Mouse (Mus musculus): ENCODE results near the gene Snd1.

The Snd1 gene

DNA sequence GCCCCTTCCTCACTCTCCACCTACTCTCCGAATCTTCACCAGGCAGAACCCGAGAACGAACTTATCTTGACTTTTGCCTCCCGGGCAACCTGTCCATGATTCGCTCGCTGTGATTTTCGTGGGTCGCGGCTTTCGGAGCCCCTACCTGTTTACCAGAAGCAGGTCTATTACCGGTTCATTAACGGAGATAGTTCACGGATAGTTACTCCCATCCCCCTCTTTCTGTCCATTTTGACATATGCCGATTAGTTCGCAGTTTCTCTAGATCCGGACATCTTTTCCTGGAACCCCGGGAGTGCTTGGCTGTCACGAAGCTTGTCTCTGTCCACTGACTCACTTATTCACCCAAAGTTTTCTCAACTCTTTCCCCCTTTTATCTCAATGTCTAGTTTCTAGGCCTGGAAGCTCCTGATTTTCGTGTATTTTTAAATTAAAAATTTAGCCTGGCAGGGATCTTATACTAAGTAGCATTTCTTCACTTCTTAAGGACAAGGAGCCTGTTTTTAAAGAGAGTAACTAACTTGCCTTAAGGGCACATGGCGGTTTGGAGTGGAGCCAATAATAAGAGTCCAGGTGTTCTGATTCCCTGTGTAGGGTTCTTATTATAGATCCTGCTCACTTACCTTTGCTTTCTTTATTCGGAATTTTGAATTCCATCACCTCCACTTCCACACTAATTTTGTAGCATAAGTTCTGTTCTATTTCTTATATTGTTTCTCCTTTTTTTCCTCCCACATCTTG, 6.0 kb downstream of the Snd1 start:
- in situ Hi-C loops (cut with MboI; ENCODE audit: unreplicated experiment in 2 of 2): loop anchor here (10.0 to 25.0 kb wide), 2 partner anchors 219 to 734 kb away; partner anchors contain the start of gene Impdh1 (in 1 of the 2)

DNA sequence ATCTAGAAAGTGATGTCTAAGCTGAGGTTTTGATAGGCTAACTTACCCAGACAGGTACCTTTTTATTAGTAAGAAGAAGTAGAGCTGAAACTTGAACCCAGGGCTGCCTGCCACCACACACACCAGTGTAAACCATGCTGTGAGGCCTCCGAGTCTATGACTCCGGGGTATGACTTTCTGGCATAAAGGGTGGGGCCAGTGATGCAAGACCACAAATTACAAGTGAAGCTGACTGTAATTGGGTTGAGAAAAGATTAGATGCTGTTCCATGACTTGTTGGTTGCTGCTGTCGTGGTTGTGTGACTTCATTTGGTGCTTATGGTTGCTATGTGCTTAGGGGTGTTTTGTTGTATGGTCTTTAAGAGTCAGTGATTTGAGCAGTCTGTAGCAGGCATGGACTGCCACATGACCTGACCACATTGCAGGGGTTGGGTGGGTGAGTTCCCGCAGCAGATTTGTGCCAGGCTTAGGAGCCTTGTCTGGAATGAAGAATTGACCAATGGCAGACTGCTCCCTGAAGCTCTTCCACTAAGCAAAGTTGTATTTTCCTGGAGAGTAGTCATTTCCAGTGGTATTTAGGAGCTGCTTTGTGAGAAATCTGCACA, 7.9 kb downstream of the Snd1 start:
- in situ Hi-C loops (cut with MboI; ENCODE audit: unreplicated experiment in 2 of 2): loop anchor here (10.0 to 25.0 kb wide), 2 partner anchors 221 to 732 kb away; partner anchors contain the start of gene Impdh1 (in 1 of the 2)

DNA sequence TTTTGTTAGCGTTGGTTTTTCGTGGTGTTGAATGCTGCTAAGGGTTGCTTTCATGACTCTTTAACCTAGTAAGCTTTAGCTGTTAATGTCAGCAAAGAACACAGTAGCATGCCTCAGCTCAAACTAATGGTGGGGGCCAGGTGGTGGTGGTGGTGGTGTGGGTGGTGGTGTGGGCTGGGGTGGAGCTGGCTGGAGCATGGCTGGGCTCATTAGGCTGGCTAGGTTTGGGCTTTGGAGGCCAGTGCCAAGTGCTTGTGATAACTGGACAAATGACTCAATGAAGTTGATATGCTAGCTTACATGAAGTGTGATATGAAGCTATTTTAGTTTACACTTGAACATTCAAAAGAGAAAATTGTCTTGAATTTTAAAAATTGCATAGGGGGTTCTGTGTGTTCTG, 11.1 kb downstream of the Snd1 start:
- in situ Hi-C loops (cut with MboI; ENCODE audit: unreplicated experiment in 2 of 2): loop anchor here (10.0 to 25.0 kb wide), 2 partner anchors 224 to 729 kb away; partner anchors contain the start of gene Impdh1 (in 1 of the 2)

DNA sequence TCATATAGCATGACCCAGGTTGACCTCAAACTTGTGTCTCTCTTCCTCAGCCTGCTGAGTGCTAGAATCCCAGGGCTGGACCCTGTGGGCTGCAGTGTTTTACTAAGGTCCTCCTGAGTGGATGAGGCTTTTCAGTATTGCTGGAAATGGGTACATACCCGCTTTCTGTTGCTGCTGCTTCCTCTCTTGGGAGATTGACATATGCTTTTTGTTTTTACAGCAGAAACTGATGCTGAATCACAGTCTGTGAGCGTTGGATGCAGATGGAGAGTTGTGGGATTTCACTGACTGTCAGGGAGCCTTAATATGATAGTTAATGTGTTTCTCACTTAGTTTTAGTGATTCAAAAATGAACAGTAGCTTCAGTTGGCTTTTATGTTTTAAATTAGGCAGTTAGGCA, 11.5 kb downstream of the Snd1 start:
- in situ Hi-C loops (cut with MboI; ENCODE audit: unreplicated experiment in 2 of 2): loop anchor here (10.0 to 25.0 kb wide), 2 partner anchors 224 to 728 kb away; partner anchors contain the start of gene Impdh1 (in 1 of the 2)

DNA sequence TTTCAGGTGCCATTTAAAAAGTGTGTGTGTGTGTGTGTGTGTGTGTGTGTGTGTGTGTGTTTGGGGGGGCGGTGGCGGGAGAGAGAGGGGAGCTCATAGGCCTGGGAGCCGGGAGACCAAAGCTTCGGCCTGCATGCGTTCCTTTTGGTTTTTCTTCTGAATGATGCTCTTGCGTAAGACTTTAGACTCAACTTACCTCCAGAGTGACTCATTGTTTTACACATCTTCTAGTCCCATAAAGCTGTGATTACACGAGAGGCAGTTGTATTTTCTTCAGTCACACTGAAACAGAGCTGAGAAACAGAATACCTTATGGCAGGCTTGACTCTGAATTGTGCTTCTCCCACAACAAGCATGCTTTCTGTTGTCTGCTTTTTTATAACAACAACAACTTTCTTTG, 12.0 kb downstream of the Snd1 start:
- in situ Hi-C loops (cut with MboI; ENCODE audit: unreplicated experiment in 2 of 2): loop anchor here (10.0 to 25.0 kb wide), 2 partner anchors 225 to 728 kb away; partner anchors contain the start of gene Impdh1 (in 1 of the 2)

DNA sequence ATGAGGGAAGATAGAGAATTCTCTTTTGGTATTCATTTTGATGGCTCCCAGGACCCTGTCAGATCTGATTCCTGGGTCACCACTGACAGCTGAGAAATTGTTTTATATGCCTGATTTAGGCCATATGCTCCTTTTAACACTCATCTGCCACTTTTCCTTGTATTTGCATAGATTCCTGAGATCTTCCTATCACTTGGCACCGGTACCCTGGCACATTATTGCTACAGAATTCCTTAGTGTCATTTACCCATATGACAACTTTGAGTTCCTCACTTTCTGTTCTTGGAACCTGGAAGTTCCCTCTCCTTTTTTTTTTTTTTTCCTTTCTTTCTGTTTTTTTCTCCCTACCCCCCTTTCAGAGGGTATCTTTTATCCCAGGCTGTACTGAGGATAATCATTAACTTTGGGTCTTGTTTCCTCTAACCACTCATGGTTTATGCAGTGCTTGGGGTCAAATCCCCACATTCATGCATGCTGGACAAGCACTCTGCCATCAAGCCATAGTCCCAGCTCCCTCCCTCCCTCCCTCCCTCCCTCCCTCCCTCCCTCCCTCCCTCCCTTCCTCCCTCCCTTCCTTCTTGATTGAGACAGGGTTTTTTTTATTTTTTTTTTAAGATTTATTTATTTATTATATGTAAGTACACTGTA, 13.4 kb downstream of the Snd1 start:
- in situ Hi-C loops (cut with MboI; ENCODE audit: unreplicated experiment in 2 of 2): loop anchor here (10.0 to 25.0 kb wide), 2 partner anchors 226 to 726 kb away; partner anchors contain the start of gene Impdh1 (in 1 of the 2)

DNA sequence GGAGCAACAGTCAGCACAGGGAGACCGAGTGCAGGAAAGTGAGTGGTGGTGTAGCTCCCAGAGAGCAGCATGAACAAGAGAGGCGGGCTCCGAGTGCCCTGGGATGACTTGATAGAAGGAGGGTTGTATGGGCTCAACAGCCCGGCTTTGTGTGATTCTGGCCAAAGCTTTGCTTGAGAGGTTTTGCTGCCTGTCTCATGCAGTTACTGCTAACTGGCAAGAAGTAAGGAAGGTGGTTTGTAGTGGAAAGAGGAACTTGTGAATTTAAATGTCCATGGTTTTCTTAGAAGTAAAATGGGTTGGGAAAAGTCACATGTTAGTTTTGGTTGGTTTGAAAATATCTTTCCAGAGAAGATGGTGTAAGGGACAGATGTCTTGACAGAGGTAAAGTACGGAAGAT, 15.7 kb downstream of the Snd1 start:
- in situ Hi-C loops (cut with MboI; ENCODE audit: unreplicated experiment in 2 of 2): loop anchor here in 1 of 2 experiments (25.0 kb wide), 1 partner anchor 228 kb away; no protein-coding TSS in a partner anchor

DNA sequence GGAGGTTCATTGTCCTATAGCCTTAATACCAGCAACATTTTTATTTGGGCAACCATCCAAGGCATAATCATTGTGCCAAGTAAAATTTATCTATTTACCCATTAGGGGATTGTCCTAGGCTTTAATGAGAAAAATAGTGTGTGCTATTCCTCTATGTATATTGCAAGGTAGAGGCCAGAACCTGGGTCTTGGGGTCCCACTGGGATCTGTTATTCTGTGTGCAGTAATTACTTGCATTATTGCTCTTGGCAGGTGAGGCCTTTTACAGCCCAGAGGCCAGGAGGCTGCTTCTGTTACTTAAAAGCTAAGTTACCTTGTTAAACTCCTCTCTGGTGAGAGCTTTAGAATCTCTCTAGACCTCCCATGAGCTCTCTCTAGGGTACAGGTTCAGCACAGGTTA, 16.3 kb downstream of the Snd1 start:
- in situ Hi-C loops (cut with MboI; ENCODE audit: unreplicated experiment in 2 of 2): loop anchor here in 1 of 2 experiments (25.0 kb wide), 1 partner anchor 229 kb away; no protein-coding TSS in a partner anchor

DNA sequence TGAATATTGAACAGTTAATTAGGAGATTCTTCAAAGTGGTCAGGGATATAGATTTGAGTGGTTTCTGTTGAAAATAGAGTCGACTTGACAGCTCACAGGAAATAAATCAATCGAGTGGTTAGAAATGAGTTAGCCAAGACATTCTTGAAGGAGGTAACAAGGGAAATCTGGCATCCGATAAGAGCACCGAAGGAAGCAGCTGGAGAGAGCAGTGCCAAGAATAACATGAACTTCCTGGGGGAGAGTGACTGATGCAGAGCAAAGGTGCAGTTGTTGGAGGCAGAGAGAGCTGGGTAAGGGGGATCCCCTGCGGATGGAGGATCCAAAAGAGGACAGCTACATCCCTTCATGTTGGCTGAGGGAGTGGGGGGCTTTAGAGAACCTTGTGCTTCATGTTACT, 22.9 kb downstream of the Snd1 start:
- in situ Hi-C loops (cut with MboI; ENCODE audit: unreplicated experiment in 2 of 2): loop anchor here in 1 of 2 experiments (25.0 kb wide), 1 partner anchor 236 kb away; no protein-coding TSS in a partner anchor

DNA sequence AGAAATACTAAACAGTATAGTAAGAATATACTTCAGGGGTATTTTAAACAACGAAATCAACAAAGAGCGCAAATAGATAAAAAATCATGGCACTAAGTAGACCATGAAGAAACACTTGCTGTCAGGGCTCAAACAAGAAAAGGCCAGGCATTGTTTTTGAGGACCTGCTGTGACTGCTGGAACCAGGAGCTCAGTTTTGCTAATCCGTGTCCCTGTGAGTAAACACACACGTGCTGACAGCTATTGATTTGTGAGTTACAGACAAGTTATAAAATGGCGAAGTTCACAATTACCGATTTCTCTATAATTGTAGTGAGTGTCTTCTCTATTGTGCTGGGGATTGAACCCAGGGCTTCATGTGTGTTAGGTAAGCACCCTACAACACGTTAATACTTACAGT, 27.6 kb downstream of the Snd1 start:
- in situ Hi-C loops (cut with MboI; ENCODE audit: unreplicated experiment in 2 of 2): loop anchor here in 1 of 2 experiments (25.0 kb wide), 1 partner anchor 635 kb away; no protein-coding TSS in a partner anchor

DNA sequence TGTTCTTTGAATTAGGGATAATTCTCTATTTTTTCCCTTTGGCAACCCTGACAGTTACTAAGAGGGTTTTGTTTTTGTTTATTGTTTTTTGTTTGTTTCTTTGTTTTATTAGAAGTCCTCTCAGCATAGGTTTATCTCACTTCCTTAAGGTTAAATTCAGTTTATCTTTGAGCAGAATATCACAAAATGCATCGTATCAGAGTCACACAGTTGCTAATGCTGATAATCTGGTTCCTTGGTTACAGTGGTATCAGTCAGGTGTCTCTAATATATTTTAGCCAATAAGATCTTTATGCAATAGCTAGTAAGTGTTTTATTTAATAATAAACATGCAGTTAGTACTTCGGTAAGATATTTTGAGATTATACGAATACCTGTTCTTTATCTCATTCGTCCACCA, 28.2 kb downstream of the Snd1 start:
- in situ Hi-C loops (cut with MboI; ENCODE audit: unreplicated experiment in 2 of 2): loop anchor here in 1 of 2 experiments (25.0 kb wide), 1 partner anchor 634 kb away; no protein-coding TSS in a partner anchor

DNA sequence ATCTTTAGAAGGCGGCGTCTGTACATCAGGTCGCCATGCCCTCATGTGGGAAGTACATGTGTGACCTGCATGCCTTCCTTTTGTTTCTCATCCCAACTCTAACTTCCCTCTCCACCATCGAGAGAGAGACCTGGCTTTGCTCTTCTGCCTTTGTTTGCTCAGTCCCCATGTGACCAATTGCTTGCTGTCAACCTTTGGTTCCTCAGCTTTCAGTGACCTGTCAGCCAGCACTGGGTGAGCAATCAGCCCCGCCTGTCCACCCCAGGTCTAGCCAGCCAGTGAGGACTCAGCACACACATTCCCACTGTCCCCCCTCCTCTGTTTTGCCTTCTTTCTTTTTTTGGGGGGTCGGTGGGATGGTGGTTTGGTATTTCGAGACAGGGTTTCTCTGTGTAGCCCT, 29.7 kb downstream of the Snd1 start:
- in situ Hi-C loops (cut with MboI; ENCODE audit: unreplicated experiment in 2 of 2): loop anchor here in 1 of 2 experiments (25.0 kb wide), 1 partner anchor 633 kb away; no protein-coding TSS in a partner anchor

DNA sequence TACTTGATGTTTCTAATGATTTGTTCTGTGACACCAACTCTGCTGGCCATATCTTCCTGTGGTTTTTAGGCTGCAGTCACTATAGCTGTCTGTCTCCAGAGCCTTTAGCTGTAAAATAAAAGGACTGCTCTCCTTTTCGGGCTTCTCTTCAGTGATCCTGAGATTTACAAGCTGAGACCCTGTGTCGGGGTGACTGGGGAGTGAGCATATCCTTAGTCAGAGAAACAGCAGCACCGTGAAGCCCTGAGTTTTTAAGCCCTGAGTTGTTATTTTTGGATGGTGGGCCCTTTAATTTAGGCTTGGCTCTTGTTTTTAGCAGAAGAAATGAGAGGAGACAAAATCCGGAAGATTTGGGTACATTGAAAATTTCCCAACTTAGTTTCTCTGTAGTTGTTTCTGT, 32.8 kb downstream of the Snd1 start:
- in situ Hi-C loops (cut with MboI; ENCODE audit: unreplicated experiment in 2 of 2): loop anchor here in 1 of 2 experiments (25.0 kb wide), 1 partner anchor 630 kb away; no protein-coding TSS in a partner anchor

DNA sequence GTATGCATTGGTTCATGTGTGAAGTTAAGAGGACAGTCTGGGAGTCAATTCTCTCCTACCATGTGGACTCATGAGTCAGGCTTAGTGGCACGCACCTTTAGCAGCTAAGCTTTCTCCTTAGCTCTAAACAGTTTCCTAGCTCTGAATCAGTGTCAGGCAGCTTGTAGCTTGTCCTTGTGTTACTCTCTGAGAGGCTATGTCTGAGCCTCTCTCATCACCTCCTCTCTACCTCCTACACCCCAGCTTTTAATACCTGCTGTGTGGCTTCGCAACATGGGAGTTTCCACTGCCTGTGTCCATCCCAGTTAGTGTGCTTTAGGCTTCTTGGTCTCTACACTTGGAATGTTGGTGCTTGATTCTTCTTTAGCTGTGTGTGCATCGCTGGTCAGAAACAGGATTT, 39.3 kb downstream of the Snd1 start:
- in situ Hi-C loops (cut with MboI; ENCODE audit: unreplicated experiment in 2 of 2): loop anchor here in 1 of 2 experiments (25.0 kb wide), 1 partner anchor 623 kb away; no protein-coding TSS in a partner anchor

DNA sequence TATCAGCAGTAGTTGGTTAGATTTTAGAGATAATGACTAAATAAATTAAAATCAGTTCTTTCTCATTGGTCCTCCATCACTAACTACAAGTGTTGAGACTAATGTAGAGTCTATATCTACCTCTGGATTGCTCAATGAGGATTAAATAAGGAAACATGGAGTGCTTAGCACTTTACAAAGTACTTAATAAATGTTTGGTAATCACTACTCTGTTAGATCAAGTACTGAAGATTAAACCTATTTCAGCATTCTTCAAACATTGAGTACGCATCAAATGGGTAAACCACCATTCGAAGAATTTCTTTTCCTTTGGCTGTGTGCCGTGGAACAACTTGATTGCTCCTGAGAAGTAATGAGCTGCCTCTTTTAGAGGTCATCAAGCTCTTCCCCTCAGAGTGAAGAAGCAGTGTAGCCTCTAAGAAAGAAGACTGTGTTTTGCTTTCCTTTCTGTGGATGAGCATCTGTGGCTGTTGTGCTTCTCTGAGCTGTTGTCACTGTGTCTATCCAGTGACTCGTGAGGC, 40.0 kb downstream of the Snd1 start:
- in situ Hi-C loops (cut with MboI; ENCODE audit: unreplicated experiment in 2 of 2): loop anchor here in 1 of 2 experiments (25.0 kb wide), 1 partner anchor 622 kb away; no protein-coding TSS in a partner anchor

DNA sequence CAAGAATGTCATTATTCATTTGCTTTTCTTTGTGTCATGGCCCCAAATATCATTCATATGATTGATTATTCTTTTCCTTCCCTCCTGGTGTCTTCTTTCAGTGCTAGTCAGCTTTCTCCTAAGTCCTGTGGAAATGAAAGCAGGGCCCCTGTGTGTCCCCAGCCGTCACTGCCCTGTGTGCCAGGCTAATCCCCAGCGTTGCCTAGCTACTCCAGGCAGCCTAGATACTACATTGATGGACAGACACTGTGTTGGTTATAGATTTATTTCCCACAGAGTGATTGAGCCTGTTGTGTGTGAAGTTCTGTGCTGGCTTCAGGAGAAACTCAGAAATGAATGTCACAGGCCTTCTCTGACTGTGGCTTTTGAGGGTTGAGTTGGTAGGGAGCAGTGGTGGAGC, 41.7 kb downstream of the Snd1 start:
- in situ Hi-C loops (cut with MboI; ENCODE audit: unreplicated experiment in 2 of 2): loop anchor here in 1 of 2 experiments (25.0 kb wide), 1 partner anchor 621 kb away; no protein-coding TSS in a partner anchor

DNA sequence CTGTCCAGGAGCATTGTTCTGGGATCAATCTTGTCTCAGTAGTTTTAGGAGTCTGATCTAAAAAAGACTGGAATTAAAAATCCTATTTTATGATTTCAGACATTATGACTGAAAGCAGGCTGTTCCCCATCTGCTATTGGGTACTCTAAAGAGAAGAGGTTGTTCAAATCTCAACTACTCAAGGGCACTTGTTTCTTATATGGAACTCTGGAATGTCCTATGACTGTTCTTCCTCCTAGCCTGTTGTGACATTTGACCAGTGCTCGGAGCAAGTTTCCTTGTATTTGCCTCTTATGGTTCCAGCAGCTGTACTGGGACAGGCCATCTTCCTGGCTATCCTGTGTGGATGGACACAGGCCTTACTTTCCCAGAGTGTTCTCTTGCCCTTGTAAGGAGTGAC, 42.1 kb downstream of the Snd1 start:
- in situ Hi-C loops (cut with MboI; ENCODE audit: unreplicated experiment in 2 of 2): loop anchor here in 1 of 2 experiments (25.0 kb wide), 1 partner anchor 620 kb away; no protein-coding TSS in a partner anchor

DNA sequence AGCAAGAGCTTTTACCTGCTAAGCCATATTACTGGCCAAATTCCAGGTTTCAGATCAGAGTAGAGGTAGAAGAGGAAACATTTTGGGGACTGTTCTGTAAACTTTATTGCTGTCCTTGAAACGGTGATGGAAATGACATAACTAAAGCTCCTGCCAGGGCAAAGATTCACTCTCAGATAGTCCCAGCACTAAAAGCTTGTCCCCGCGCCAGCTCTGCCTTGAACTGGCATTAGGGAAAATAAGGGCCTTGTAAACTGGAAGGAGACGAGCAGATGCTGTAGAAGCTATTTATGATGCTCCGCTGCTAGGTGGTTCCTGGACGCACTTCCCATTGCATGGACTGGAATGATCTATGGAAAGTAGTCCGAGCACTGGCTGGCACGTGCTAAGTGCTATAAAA, 44.5 kb downstream of the Snd1 start:
- in situ Hi-C loops (cut with MboI; ENCODE audit: unreplicated experiment in 2 of 2): loop anchor here in 1 of 2 experiments (25.0 kb wide), 1 partner anchor 618 kb away; no protein-coding TSS in a partner anchor

DNA sequence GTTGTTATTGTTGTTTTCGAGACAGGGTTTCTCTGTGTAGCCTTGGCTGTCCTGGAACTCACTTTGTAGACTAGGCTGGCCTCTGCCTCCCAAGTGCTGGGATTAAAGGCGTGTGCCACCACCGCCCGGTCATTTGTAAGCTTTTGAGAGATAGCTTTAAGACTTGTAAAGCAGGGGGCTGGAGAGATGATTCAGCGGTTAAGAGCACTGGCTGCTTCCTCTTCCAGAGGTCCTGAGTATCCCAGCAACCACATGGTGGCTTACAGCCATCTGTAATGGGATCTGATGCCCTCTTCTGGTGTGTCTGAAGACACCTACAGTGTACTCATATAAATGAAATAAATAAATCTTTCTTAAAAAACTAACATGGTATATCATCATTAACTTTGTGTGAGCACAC, 45.8 kb downstream of the Snd1 start:
- in situ Hi-C loops (cut with MboI; ENCODE audit: unreplicated experiment in 2 of 2): loop anchor here in 1 of 2 experiments (25.0 kb wide), 1 partner anchor 617 kb away; no protein-coding TSS in a partner anchor

DNA sequence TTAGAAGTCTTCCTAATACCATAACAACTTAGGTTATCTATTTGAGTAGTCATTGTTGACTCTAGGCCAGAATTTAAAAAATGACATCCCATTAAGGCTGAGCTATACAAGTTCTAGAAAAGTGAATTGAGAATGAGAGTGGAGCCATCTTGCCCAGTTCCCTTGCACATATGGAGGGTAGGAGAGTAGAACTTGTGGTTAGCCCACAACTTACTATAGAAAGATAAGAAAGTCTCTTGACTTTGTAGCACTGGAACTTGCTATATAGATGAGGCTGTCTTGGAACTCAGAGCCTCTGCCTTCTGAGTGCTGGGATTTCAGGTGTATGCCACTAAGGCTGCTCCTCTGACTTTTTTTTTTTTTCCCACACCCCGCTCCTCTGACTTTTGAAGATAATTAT, 46.5 kb downstream of the Snd1 start:
- in situ Hi-C loops (cut with MboI; ENCODE audit: unreplicated experiment in 2 of 2): loop anchor here in 1 of 2 experiments (25.0 kb wide), 1 partner anchor 616 kb away; no protein-coding TSS in a partner anchor

All from v-Abl transformed pro-B cells (cell line).